Mouse (Mus musculus) heart, embryonic 16.5 days (tissue): ENCODE results near the gene Sept9. TPM values are rescaled to one million over a fixed set of nuclear protein-coding genes. Genes with fewer than 3 reads are reported as not detected.

Experiments used
- ATAC-seq: fragments of 200-750 bp; cut with Nextera tagmentation; replicated peaks from 2 replicates; pipeline ENCODE4 v1.8.0; 2017; ENCODE audit warnings: moderate number of reproducible peaks; ENCODE audit not compliant: insufficient read depth, low FRiP score; ENCODE audit errors: extremely low read depth
- H3K27ac ChIP-seq: fragments of 300-500 bp; sonication (generic); 2 replicates; pipeline ENCODE4 v1.5.1; 2014; ENCODE audit warnings: mild to moderate bottlenecking, low read length, control low read depth, moderate library complexity
- H3K27me3 ChIP-seq: fragments of 300-500 bp; sonication (generic); 2 replicates; pipeline ENCODE4 v1.6.1; 2014; ENCODE audit warnings: low read length, mixed read lengths; ENCODE audit not compliant: control insufficient read depth, insufficient read depth
- H3K36me3 ChIP-seq: fragments of 300-500 bp; sonication (generic); 2 replicates; pipeline ENCODE4 v1.6.1; 2014; ENCODE audit not compliant: control insufficient read depth, insufficient read depth
- H3K4me1 ChIP-seq: fragments of 300-500 bp; sonication (generic); 2 replicates; pipeline ENCODE4 v1.6.1; 2014; ENCODE audit warnings: low read length, mixed read lengths; ENCODE audit not compliant: control insufficient read depth, insufficient read depth
- H3K4me2 ChIP-seq: fragments of 300-500 bp; sonication (generic); 2 replicates; pipeline ENCODE4 v1.6.1; 2014; ENCODE audit warnings: low read depth, mild to moderate bottlenecking, control low read depth, low read length
- H3K4me3 ChIP-seq: fragments of 300-500 bp; sonication (generic); 2 replicates; pipeline ENCODE4 v1.5.1; 2014; ENCODE audit warnings: mild to moderate bottlenecking, control low read depth, low read length
- H3K9ac ChIP-seq: fragments of 300-500 bp; sonication (generic); 2 replicates; pipeline ENCODE4 v1.6.1; 2014; ENCODE audit warnings: low read length, control low read depth
- H3K9me3 ChIP-seq: fragments of 300-500 bp; sonication (generic); replicated peaks from 2 replicates; pipeline ENCODE4 v1.6.1; 2016; ENCODE audit warnings: low read length; ENCODE audit not compliant: control insufficient read depth
- WGBS: fragments of 180-500 bp; shearing (Covaris S2); extraction: QIAGEN DNeasy Blood & Tissue Kit; methylation state at CpG from one replicate; pipeline ENCODE4 v1.1.7; 2014; 5-methylcytosine and 5-hydroxymethylcytosine counted together
- polyA plus RNA-seq: library from polyadenylated mRNA; unstranded; fragments of >200 nt; fragmentation: Nextera tagmentation; extraction: Ambion mirVana; gene quantifications from 2 replicates; pipeline ENCODE4 v1.2.1, GENCODE M21; 2015

Gene Sept9
- polyA plus RNA-seq, 1 experiment from 2014 or later: 71.0 TPM

GRCm38 (mm10) chr11:117394230-117395137, 195.0 kb downstream of the Sept9 start:
- ATAC-seq: no peak

DNA sequence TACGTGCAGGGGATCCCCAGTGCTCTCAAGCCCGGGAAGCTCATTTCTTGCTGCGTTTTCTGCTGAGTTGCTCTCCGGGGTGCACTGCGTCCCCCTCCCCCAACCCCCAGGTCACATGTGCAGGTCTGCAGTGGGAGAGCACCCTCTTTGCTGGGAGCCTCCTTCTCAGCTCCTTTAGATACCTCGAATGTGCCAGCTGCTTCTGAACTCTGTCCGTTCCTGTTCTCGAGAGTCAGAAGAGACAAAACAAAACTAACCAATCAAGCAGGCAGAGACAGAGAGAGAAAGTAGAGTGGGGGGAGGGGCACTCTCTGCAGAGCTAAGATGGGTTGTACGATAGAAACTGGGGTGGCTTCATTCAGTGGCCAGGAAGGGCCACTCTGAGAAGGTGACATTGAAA, 195.8 kb downstream of the Sept9 start:
- peaks cover 48% of the 10 kb centered on the region for H3K27me3 ChIP-seq
- no peak overlapping the region for H3K4me2 ChIP-seq
- no peak overlapping the region for H3K9ac ChIP-seq
- H3K27ac ChIP-seq: no peak overlapping the region
- peaks cover 12% of the 10 kb centered on the region for H3K4me1 ChIP-seq
- H3K4me3 ChIP-seq: no peak overlapping the region
- 13% methylated on average over 9 of the region's 9 CpGs for WGBS
- no peaks in the 10 kb centered on the region for H3K36me3 ChIP-seq
- no peaks in the 10 kb centered on the region for H3K9me3 ChIP-seq
- no peak for ATAC-seq

More at GRCm38 (mm10) chr11:117394230-117395137, 195.0 kb downstream of the Sept9 start:
- H3K27ac ChIP-seq: no peak overlapping the region
- H3K4me3 ChIP-seq: peak overlapping the region; percentile 31
- H3K9me3 ChIP-seq: no peaks in the 10 kb centered on the region
- H3K4me2 ChIP-seq: peak overlapping the region; percentile 48
- peak overlapping the region; percentile 45; the same call in 1 of the 2 replicates for H3K9ac ChIP-seq
- peaks cover 42% of the 10 kb centered on the region for H3K27me3 ChIP-seq
- H3K4me1 ChIP-seq: peaks cover 17% of the 10 kb centered on the region
- WGBS: under 1% methylated on average over 34 of the region's 34 CpGs
- H3K36me3 ChIP-seq: no peaks in the 10 kb centered on the region

- no peak overlapping the region for H3K4me2 ChIP-seq
- ATAC-seq: no peak
- H3K4me1 ChIP-seq: peaks cover 12% of the 10 kb centered on the region
- WGBS: 79% methylated on average over 3 of the region's 3 CpGs
- H3K9me3 ChIP-seq: peaks cover 4% of the 10 kb centered on the region; the same call in 1 of the 2 replicates
- no peak overlapping the region for H3K27ac ChIP-seq
- no peaks in the 10 kb centered on the region for H3K36me3 ChIP-seq
- no peak overlapping the region for H3K9ac ChIP-seq
- H3K4me3 ChIP-seq: no peak overlapping the region
- peaks cover 48% of the 10 kb centered on the region for H3K27me3 ChIP-seq
These were observed 197.5 kb downstream of the Sept9 start for GRCm38 (mm10) chr11:117396929-117397328.

DNA sequence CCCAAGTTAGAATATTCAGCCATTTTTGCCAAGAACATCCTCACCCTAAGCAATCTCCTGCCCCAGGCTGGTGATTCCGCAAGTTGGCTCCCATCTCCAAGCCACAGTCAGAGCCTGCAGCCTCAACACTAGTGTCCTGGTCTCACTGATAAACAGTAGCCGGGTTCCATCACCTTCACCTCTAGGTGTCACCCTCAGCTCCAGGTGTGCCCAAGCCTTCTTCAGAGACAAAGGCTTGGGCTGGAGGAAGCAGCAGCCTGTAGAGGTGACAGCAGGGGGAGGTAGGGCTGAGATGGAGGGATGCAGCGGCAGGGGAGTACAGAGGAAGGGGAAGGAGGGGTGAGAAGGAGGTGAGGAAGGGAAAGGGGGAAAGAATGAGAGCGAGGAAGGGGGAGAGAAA, 198.3 kb downstream of the Sept9 start:
- H3K4me2 ChIP-seq: no peak overlapping the region
- no peak for ATAC-seq
- H3K9ac ChIP-seq: no peak overlapping the region
- 14% methylated on average over 4 of the region's 4 CpGs for WGBS
- no peak overlapping the region for H3K4me3 ChIP-seq
- peaks cover 48% of the 10 kb centered on the region for H3K27me3 ChIP-seq
- H3K27ac ChIP-seq: no peak overlapping the region
- H3K4me1 ChIP-seq: peaks cover 12% of the 10 kb centered on the region
- no peaks in the 10 kb centered on the region for H3K36me3 ChIP-seq
- H3K9me3 ChIP-seq: peaks cover 4% of the 10 kb centered on the region; the same call in 1 of the 2 replicates

- ATAC-seq: no peak
- Histone ChIP-seq H3K27ac (no peak overlapping the region), H3K9me3 (peaks cover 4% of the 10 kb centered on the region; the same call in 1 of the 2 replicates), H3K4me1 (peaks cover 12% of the 10 kb centered on the region), H3K4me2 (no peak overlapping the region), H3K4me3 (no peak overlapping the region), H3K36me3 (no peaks in the 10 kb centered on the region), H3K27me3 (peaks cover 45% of the 10 kb centered on the region), H3K9ac (no peak overlapping the region)
- WGBS: 34% methylated on average over 7 of the region's 7 CpGs
These were observed 198.7 kb downstream of the Sept9 start for GRCm38 (mm10) chr11:117398191-117398590.

- no peak for ATAC-seq
- Histone ChIP-seq H3K27ac (no peak overlapping the region), H3K9me3 (peaks cover 4% of the 10 kb centered on the region; the same call in 1 of the 2 replicates), H3K27me3 (peaks cover 37% of the 10 kb centered on the region), H3K4me1 (no peaks in the 10 kb centered on the region), H3K4me2 (no peak overlapping the region), H3K36me3 (no peaks in the 10 kb centered on the region), H3K9ac (no peak overlapping the region), H3K4me3 (no peak overlapping the region)
- 86% methylated on average over 10 of the region's 10 CpGs for WGBS
These were observed 202.3 kb downstream of the Sept9 start for GRCm38 (mm10) chr11:117401583-117402367.

GRCm38 (mm10) chr11:117402550-117402949, 203.1 kb downstream of the Sept9 start:
- no peak for ATAC-seq
- no peak overlapping the region for H3K9ac ChIP-seq
- H3K27ac ChIP-seq: no peak overlapping the region
- WGBS: 66% methylated on average over 11 of the region's 11 CpGs
- H3K9me3 ChIP-seq: peaks cover 4% of the 10 kb centered on the region; the same call in 1 of the 2 replicates
- no peak overlapping the region for H3K4me3 ChIP-seq
- peaks cover 3% of the 10 kb centered on the region for H3K4me1 ChIP-seq
- peaks cover 35% of the 10 kb centered on the region for H3K27me3 ChIP-seq
- no peaks in the 10 kb centered on the region for H3K36me3 ChIP-seq
- no peak overlapping the region for H3K4me2 ChIP-seq

DNA sequence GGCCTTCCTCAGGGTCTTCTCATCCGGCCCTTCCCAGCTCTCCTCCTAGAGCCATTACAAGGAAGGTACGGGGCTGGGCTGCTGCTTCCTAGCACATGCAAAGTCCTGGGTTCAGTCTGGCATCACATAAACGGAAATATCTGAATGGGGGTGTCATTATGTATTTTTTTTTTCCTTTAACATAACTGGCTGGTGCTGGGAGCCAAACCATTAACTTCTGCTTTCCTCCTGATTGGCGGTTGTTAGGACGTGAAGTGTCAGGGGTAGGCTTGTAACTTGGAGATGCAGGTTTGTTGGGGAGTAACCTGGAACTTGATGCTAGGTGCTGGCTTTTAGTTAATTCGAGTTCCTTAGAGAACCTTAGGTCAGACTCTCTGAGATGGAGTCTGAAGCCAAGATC, 203.6 kb downstream of the Sept9 start:
- Histone ChIP-seq H3K4me3 (no peak overlapping the region), H3K36me3 (no peaks in the 10 kb centered on the region), H3K4me1 (peaks cover 8% of the 10 kb centered on the region), H3K9me3 (peaks cover 4% of the 10 kb centered on the region; the same call in 1 of the 2 replicates), H3K4me2 (no peak overlapping the region), H3K9ac (no peak overlapping the region), H3K27me3 (peaks cover 31% of the 10 kb centered on the region), H3K27ac (no peak overlapping the region)
- ATAC-seq: no peak
- WGBS: 81% methylated on average over 6 of the region's 6 CpGs
